ENCODE assay signal across 17 mouse cellular contexts in the genomic region with DNA sequence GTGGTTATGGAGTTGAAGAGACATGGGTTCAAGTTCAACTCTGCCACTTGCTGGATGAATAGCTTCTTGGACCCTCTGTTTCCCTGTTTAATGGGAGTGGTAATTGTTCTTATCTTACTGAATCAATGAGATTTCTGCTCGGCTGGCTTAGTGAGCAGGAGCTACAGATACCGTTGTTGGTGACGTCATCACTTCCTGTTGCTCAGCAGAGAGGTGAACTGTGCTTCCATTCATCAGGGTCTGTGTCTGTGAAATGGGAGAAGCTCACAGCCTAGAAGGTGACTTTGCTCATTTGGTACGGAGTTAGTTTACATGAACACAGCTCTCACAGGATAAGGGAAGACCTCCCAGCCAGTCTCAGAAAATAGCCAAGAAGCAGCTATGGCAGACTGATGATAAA. TPM values are rescaled to one million over a fixed set of nuclear protein-coding genes. Genes with fewer than 3 reads are reported as not detected.
"Had no signal": no experiment of that assay in that cellular context is flagged by ENCODE, and none has a peak within 500 bp of the region (broad histone marks: within the 10 kb centered on the region; RNA-seq: fewer than 3 reads in every experiment).

No protein-coding gene starts in this region.

- H3K27ac ChIP-seq: liver, embryonic 15.5 days; midbrain, embryonic 10.5 days; neural tube, embryonic 13.5 days had no signal

- ATAC-seq: intestine, postnatal 0 days; lung, postnatal 0 days had no signal

- H3K4me1 ChIP-seq: liver, embryonic 15.5 days had no signal

- H3K4me3 ChIP-seq: liver, embryonic 15.5 days; midbrain, embryonic 10.5 days; neural tube, embryonic 13.5 days had no signal

- H3K36me3 ChIP-seq: liver, embryonic 15.5 days; midbrain, embryonic 10.5 days; neural tube, embryonic 13.5 days had no signal

- DNase-seq: kidney, adult 8-10 months; kidney, postnatal 25 days; left cerebral cortex, postnatal 4 days; lung, adult 2 months; lung, postnatal 4 days; midbrain, embryonic 14.5 days; right cerebral cortex, postnatal 25 days; thymus, adult 2 months had no signal

- H3K9me3 ChIP-seq: liver, embryonic 15.5 days; midbrain, embryonic 10.5 days; neural tube, embryonic 13.5 days had no signal

RNA-seq across cellular contexts. Expression of a gene that starts 22.4 kb away (rescaled TPM):
- total RNA-seq: layer of hippocampus, postnatal 10 days; left cerebral cortex, postnatal 4 days; megakaryocyte, adult 5-6 weeks had no signal
- polyA plus RNA-seq: intestine, postnatal 0 days; lung, postnatal 0 days; midbrain, embryonic 10.5 days; midbrain, embryonic 14.5 days; small intestine, adult 2 months had no signal

RNA-seq across cellular contexts. Expression of a gene that starts 42.4 kb away (rescaled TPM):
- polyA plus RNA-seq: kidney, embryonic 16.5 days; liver, embryonic 15.5 days had no signal
